Mouse (Mus musculus) cerebellum, postnatal 25 days (tissue): ENCODE measurements at regions not wholly inside any gene's neighbourhood (a gene's known extent, or its start where the extent isn't known, plus 50 kb on each side); places are given as distances from the start of the nearest gene placed in this dataset.
"Not testable (repeated sequence)": the region's sequence is repeated elsewhere in the genome, so short reads cannot be mapped to it uniquely, and the experiment has no call there.

Source experiments
- DNase-seq, 2 experiments: peaks; one replicate each; pipeline ENCODE4 v3.0.0; 2021; ENCODE audit warnings: mixed read lengths in 2 of 2

GRCm38 (mm10) chr9:41429711-41430390, 268.4 kb upstream of the Ubash3b start:
- no peak for DNase-seq

DNA sequence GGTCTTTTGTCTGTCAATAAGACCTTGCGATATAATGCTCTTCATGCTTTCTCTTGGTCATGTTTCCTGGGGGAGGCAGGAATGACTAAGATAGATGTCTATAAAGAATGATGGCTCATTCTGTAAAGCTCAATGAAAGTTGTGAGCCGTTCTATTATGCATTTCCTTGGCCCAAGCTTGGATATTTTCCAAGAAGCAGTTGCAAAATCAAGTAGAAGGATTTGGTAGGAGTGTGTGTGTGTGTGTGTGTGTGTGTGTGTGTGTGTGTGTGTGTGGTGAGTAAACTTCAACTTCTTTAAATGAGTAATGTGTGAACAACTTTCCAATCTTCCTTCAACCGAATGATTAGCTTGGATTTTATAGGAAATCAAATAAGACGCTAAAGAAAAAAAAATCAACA, 267.7 kb upstream of the Ubash3b start:
- no peak for DNase-seq

- DNase-seq: no peak
These were observed 265.2 kb upstream of the Ubash3b start for GRCm38 (mm10) chr9:41426698-41427097.

DNA sequence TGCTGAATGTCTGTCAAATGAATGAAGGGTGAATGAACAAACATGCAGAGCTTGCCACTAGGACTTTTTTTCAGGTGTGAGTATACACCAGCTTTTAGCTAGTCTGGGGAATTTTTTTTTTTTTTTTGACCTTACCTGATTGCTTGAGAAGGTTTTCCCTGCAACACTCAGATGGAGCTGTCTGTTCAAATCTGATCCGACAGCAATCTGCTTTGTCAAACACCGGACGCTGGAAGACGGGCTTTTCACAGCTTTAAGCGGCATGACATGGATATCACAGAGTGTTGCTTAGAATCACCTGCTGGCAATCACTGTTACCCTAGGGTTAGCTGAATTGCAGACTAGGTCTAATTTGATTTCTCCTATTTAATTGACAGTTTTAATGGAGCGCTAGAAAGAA, 263.7 kb upstream of the Ubash3b start:
- DNase-seq: no peak

DNA sequence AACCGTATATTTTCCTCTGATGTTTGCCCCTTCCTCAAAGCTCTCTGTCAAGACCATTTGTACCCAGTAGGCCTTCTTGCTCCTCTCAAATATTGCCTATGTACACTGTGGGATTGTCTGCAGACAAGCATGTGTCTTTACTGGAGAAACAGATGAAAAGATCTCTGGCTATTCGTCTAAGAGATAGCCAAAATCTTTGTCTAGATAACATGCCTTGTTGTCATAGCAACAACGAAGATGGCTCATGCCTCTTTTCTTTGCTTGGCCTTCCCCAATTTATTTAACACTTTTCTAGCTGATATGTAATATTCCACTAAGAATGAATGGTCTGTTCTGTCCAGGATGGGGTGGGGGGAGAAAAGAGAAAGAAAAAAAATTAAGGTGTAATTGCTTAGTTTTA, 252.3 kb upstream of the Ubash3b start:
- DNase-seq: no peak

DNA sequence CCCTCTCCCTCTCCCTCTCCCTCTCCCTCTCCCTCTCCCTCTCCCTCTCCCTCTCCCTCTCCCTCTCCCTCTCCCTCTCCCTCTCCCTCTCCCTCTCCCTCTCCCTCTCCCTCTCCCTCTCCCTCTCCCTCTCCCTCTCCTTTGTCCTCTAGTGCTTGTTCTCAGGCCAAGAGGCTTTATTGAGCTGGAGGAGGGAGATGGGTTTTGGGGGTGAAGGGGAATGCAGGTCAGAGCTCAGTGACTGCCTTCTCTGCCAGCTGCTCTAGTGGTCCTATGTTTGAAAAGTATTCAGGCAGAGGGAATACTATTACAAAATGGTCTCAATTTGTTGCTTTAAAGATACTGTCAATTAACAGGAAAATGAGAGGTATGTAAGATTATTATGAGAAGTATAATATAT, 251.6 kb upstream of the Ubash3b start:
- DNase-seq: not testable (repeated sequence)

DNA sequence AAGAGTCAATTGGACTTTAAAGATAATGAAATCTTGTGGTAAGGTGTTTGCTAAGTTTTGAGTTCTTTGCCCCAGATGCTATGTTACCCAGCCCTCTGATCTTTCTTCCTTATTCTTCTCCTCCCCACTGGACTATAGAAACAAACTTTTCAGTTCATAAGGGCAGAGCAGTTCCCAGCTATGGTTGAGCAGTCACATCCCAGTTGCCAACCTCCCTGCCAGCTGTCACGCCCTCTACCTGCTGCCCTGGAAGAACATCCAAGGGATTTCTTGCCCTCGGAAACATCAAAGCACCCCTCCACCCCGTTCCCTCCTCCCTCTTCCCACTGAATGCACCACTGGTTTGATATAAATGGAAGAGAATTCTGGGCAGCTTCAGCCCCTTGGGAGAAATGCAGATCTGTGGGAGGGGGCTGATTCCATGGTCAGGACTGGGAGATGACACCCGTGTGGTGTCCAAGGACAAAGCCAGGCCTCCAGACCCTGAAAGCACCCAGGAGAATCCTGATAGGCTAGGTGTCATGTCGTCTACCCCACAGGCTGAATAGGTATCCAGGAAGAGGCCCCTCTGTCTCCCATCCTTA, 250.8 kb upstream of the Ubash3b start:
- no peak for DNase-seq

GRCm38 (mm10) chr9:41408301-41408700, 246.8 kb upstream of the Ubash3b start:
- DNase-seq: no peak

DNA sequence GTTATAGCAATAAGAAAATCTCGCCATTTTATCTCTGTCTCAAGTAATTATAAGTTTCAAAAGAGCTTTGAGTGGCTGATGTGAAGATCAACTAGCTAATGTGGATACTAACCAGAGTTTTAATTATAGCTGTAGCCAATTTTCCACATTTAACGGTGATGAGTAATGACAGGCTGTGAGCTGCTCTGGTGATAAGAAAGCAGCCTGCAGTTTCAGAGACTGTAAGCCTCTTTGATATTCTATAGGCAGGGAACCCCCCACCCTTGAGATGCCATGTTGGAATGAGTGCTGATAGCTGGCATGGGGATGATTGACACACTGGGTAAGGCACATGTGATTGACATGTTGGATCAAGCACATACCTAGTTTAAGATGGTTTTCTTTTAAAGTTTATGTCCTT, 245.6 kb upstream of the Ubash3b start:
- no peak for DNase-seq

- DNase-seq: no peak
These were observed 241.4 kb upstream of the Ubash3b start for GRCm38 (mm10) chr9:41402942-41403341.

DNA sequence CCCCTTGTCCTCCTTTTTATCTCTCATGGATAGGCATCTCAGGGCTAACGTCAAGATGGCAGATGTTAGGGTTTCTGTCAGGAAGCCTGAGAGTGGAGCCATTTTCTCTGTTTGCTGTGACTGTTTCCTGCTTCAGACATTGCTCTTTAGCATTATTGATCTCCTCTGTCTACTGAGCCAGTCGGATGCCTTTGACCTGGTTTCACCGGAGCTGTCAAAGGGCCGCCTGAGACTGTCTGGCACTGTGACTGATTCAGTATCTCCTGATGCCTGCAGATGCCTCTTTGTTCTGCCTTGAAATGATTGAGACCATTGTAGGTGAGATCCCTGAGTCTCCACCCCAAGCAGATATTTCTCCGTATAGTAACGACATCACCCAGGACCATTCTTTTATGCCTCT, 239.5 kb upstream of the Ubash3b start:
- no peak for DNase-seq

DNA sequence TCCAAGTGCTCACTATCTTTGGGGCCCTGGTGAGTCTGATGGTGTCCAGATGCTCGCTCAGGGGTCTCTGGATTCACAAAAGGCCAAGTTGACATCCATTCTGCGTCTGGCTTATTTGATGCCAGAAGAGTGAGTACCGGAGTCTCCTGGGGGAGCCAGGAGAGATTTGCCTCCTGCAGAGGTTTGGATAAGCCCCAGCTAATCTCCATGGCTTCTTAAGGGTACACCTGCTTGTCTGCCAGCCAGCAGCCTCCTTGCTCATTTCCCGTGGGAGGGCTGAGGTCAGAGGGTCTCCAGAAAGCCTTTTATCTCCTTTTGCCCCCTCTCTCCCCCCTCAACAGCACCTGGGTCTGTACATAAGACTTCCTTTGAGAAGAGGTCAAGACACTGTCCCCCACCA, 234.0 kb upstream of the Ubash3b start:
- no peak for DNase-seq

GRCm38 (mm10) chr9:41391591-41392320, 230.3 kb upstream of the Ubash3b start:
- no peak for DNase-seq

GRCm38 (mm10) chr9:41379283-41379682, 217.8 kb upstream of the Ubash3b start:
- DNase-seq: no peak

GRCm38 (mm10) chr9:41378627-41379231, 217.2 kb upstream of the Ubash3b start:
- DNase-seq: no peak

GRCm38 (mm10) chr9:41377701-41378626, 216.5 kb upstream of the Ubash3b start:
- no peak for DNase-seq

DNA sequence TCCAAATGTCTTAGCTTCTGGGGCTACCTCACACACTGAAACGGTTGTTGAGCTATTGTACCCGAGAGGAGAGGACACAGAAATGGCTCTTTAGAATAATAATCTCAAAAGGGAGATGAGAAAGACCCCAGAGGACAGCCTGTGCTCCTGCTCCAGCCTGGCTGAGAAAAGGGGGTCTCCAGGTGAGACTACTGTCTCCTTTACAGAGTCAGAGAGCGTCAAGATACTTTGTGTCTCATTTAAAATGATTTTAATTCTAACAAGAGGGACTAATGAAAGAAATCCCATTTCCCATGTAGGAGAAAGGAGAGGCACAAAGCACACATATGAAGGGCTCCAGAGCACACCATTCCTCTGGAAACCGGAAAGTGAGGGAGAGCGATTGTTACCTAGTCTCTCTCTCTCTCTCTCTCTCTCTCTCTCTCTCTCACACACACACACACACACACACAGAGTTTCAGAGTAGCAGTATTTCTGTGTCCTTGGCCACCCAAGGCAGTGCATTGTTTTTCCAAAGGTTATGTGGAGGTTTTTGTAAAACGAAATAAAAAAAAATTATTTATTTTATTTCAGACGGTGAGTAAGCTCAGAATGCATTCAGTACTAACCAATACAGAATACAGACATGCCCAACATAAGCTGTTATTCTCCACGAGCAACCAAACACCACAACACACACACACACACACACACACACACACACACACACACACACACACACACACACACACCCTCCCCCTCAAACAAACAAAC, 215.6 kb upstream of the Ubash3b start:
- no peak for DNase-seq

DNA sequence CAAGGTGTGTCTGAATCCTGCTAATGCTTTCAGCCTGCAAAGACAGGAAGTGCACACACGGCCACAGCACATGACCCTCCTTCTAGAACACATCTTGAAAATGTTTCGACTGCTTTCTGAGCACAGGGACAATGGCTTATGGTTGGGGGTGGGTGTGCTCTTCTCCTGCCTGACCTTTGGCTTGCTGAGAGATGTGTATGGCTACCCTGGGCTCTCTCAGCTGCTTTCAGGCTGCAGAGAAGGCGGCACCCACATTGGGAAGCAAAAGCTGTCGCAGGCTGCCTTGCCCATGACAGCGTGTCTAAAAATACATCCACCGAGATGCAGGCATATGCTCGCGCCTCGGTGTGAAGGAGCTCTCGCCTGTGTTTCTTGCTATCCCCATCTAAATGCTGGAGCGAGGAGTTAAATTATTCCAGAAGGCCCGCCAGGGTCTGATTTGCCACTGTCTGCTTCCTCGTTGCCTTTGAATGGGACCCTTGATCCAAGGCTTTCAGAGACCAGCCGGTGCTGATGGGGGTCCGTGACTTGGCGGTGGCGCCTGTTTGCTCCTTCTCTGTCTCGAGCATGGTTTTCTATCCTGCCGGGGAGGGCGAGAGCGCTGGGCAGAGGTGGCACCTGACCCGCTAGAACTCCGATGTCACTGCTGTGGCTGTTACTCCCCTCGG, 214.6 kb upstream of the Ubash3b start:
- peak; percentile 42 to 47 for DNase-seq

DNA sequence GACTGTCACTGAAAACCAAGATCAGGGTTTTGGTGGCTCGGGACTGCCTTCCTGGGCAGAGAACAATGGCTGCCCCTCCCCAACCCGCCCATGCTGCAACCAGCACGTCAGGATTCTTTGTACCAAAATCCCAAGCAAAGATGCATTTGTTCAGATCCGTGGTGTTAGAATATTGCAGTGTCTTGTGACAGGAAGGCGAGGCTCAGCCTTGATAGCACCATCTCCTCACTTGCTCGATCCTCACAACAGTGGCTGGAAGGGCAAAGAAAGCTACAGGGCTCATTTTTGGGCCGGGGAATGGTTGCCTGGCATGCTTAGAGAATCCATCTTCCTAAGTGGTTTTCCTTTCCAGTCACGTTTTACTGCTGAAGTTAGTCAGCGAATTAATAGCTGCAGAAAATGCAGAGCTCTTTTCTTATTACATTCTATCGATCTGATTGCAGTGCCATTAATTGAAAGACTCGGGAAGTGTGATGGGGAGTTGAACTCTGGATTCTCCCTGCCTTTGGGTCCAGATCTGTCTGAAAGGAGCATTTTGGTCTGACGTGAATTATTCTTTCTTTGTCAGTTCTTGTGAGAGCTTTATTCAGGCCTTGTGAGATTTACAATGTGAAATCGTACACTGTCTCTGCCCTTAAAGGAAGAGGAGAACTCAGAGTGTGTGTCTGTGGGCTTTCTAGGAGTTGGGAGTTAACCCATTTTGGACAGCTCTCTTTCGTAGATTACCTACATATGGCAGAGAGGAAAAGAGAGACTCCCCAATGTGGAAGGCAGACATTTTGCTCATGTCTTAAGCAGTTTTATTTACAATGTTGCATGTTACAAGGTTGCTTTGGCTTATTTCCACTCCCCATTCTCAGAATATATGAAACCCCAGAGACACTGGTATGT, 213.3 kb upstream of the Ubash3b start:
- no peak for DNase-seq

- no peak for DNase-seq
These were observed 204.9 kb upstream of the Ubash3b start for GRCm38 (mm10) chr9:41366405-41366804.
